Mouse (Mus musculus): ENCODE results near the gene Nrd1. TPM values are rescaled to one million over a fixed set of nuclear protein-coding genes. Genes with fewer than 3 reads are reported as not detected.

Gene Nrd1
- total and polyA plus RNA-seq, 3 experiments, result 24.2 to 883 (median 72.7) TPM

DNA sequence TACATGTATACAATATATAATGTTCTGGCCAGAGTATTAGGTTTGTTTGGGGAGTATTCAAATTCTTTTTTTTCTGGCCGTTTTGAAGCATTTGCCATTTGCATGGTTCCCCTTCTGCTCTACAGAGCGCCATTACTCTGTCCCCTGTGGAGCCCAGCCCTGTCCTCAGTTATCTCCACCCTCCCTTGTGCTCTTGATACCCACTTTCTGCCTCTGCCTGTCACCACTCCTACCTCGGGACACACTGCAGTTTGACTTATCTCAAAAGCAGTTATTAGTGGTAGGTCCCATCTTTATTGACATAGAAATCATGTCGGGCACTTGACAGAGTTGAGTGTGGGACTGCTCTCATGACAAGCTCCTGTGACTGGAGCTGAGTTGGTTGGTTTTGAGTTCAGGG lies 42.3 kb downstream of the Nrd1 start:
- Histone ChIP-seq H3K27me3 (ENCODE audit: control insufficient read depth in 1 of 2, insufficient read depth in 2 of 2, low read length in 2 of 2) (no peaks in the 10 kb centered on the region), H3K9ac (ENCODE audit: control insufficient read depth, low read depth, low read length, poor library complexity, severe bottlenecking) (no peak overlapping the region), H3K79me2 (ENCODE audit: control insufficient read depth, insufficient read depth, low read length, poor library complexity) (no peaks in the 10 kb centered on the region), H3K36me3 (ENCODE audit: control insufficient read depth in 1 of 2, insufficient read depth in 2 of 2, low read length in 2 of 2) (peaks cover 0 to 26% of the 10 kb centered on the region in 2 experiments; a peak in 2 of 4 replicates), H3K9me3 (replicated peaks; ENCODE audit: insufficient read depth, low read length) (no peaks in the 10 kb centered on the region), H3K4me3 (ENCODE audit: control insufficient read depth in 1 of 2, insufficient read depth in 1 of 2, low read depth in 2 of 2, low read length in 2 of 2) (no peak overlapping the region), H3K4me1 (ENCODE audit: control insufficient read depth in 1 of 2, insufficient read depth in 2 of 2, low read length in 2 of 2) (no peaks in the 10 kb centered on the region; a peak in 1 of 4 replicates), H3K27ac (ENCODE audit: control insufficient read depth, low read depth, low read length) (no peak overlapping the region)
- no peak for DNase-seq (ENCODE audit: low read depth, low spot score)
- no peak for TF ChIP-seq USF2 (IDR thresholded peaks at IDR 0.05; ENCODE audit: borderline replicate concordance in 1 of 2, insufficient read depth in 1 of 2, low read depth in 1 of 2, low read length in 2 of 2)
- TF ChIP-seq POLR2AphosphoS2 (IDR thresholded peaks at IDR 0.05; ENCODE audit: low read length), result no peak
- TF ChIP-seq ZNF384 (IDR thresholded peaks at IDR 0.05; ENCODE audit: low read depth, low read length), result no peak
- no peak for TF ChIP-seq JUND (IDR thresholded peaks at IDR 0.05; ENCODE audit: low read depth, low read length)
- TF ChIP-seq KAT2A (conservative IDR thresholded peaks at IDR 0.05; ENCODE audit: low read depth, low read length), result no peak
- TF ChIP-seq MAX (IDR thresholded peaks at IDR 0.05; ENCODE audit: low read length), result no peak
- TF ChIP-seq POLR2A (IDR thresholded peaks at IDR 0.05; ENCODE audit: control insufficient read depth in 1 of 2, insufficient read depth in 1 of 2, low read depth in 1 of 2, low read length in 2 of 2, poor library complexity in 1 of 2), result no peak
- TF ChIP-seq ZMIZ1 (IDR thresholded peaks at IDR 0.05; ENCODE audit: low read depth, low read length), result no peak
- no peak for TF ChIP-seq HCFC1 (IDR thresholded peaks at IDR 0.05; ENCODE audit: low read depth, low read length)
- TF ChIP-seq GATA1 (IDR thresholded peaks at IDR 0.05; ENCODE audit: low read depth, low read length), result no peak
- TF ChIP-seq EP300 (IDR thresholded peaks at IDR 0.05; ENCODE audit: low read depth in 1 of 2, low read length in 2 of 2), result no peak
- TF ChIP-seq CTCF (IDR thresholded peaks at IDR 0.05 in 2 of 3, conservative IDR thresholded peaks at IDR 0.05 in 1 of 3; ENCODE audit: control insufficient read depth in 1 of 3, insufficient read depth in 1 of 3, low read depth in 2 of 3, low read length in 3 of 3, poor library complexity in 1 of 3, severe bottlenecking in 1 of 3), result no peak

DNA sequence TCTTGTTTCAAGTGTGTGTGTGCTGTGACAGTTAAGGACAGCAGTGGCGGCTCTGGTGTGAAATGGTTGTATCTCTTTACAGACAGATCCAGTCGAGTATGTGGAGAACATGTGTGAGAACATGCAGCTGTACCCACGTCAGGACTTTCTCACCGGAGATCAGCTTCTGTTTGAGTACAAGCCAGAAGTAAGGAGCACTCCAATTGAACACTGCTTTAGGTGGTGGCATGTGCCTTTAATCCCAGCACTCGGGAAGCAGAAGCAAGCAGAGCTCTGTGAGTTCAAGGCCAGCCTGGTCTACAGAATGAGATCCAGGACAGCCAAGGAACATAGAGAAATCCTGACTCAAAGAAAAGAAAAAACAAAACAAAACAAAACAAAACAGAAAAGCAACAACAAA lies 42.8 kb downstream of the Nrd1 start:
- TF ChIP-seq MEF2A (IDR thresholded peaks at IDR 0.05; ENCODE audit: extremely low read depth, insufficient replicate concordance, low read depth, low read length, poor library complexity, severe bottlenecking) (no peak), USF1 (IDR thresholded peaks at IDR 0.05; ENCODE audit: low read depth, low read length) (no peak), MYC (IDR thresholded peaks at IDR 0.05; ENCODE audit: low read depth, low read length) (no peak), GATA1 (IDR thresholded peaks at IDR 0.05; ENCODE audit: low read depth, low read length) (no peak), MAFK (IDR thresholded peaks at IDR 0.05; ENCODE audit: borderline replicate concordance, low read depth, low read length) (no peak), POLR2A (IDR thresholded peaks at IDR 0.05; ENCODE audit: control insufficient read depth in 1 of 2, insufficient read depth in 1 of 2, low read depth in 1 of 2, low read length in 2 of 2, poor library complexity in 1 of 2) (no peak)
- no peaks in the 10 kb centered on the region for H3K27me3 ChIP-seq (ENCODE audit: control insufficient read depth in 1 of 2, insufficient read depth in 2 of 2, low read length in 2 of 2)
- no peak overlapping the region for H3K4me3 ChIP-seq (ENCODE audit: control insufficient read depth in 1 of 2, insufficient read depth in 1 of 2, low read depth in 2 of 2, low read length in 2 of 2)
- no peaks in the 10 kb centered on the region for H3K79me2 ChIP-seq (ENCODE audit: control insufficient read depth, insufficient read depth, low read length, poor library complexity)
- H3K36me3 ChIP-seq (ENCODE audit: control insufficient read depth in 1 of 2, insufficient read depth in 2 of 2, low read length in 2 of 2), result peaks cover 0 to 25% of the 10 kb centered on the region in 2 experiments; a peak in 2 of 4 replicates
- no peak overlapping the region for H3K27ac ChIP-seq (ENCODE audit: control insufficient read depth, low read depth, low read length)
- no peak overlapping the region for H3K9ac ChIP-seq (ENCODE audit: control insufficient read depth, low read depth, low read length, poor library complexity, severe bottlenecking)
- no peak for DNase-seq (ENCODE audit: low read depth, low spot score)
- H3K4me1 ChIP-seq (ENCODE audit: control insufficient read depth in 1 of 2, insufficient read depth in 2 of 2, low read length in 2 of 2), result no peaks in the 10 kb centered on the region; a peak in 1 of 4 replicates
- no peaks in the 10 kb centered on the region for H3K9me3 ChIP-seq (replicated peaks; ENCODE audit: insufficient read depth, low read length)

All from MEL (cell line).